Mouse (Mus musculus) limb, embryonic 12.5 days (tissue): ENCODE measurements around the gene Tsku. TPM values are rescaled to one million over a fixed set of nuclear protein-coding genes. Genes with fewer than 3 reads are reported as not detected.

ENCODE experiments used
- ATAC-seq: fragments of 200-750 bp; cut with Nextera tagmentation; 2 replicates; pipeline ENCODE4 v1.8.0; 2017; ENCODE audit warnings: low read depth, moderate TSS enrichment; ENCODE audit not compliant: insufficient number of reproducible peaks, insufficient read depth, low FRiP score, low TSS enrichment
- H3K27ac ChIP-seq: fragments of 300-500 bp; sonication (generic); 2 replicates; pipeline ENCODE4 v1.5.1; 2016; ENCODE audit warnings: mild to moderate bottlenecking, moderate library complexity
- H3K27me3 ChIP-seq: fragments of 300-500 bp; sonication (generic); 2 replicates; pipeline ENCODE4 v1.6.1; 2016; ENCODE audit warnings: mild to moderate bottlenecking, moderate library complexity
- H3K36me3 ChIP-seq: fragments of 300-500 bp; sonication (generic); 2 replicates; pipeline ENCODE4 v1.6.1; 2016; ENCODE audit warnings: mild to moderate bottlenecking, moderate library complexity
- H3K4me1 ChIP-seq: fragments of 300-500 bp; sonication (generic); replicated peaks from 2 replicates; pipeline ENCODE4 v1.6.1; 2016
- H3K4me2 ChIP-seq: fragments of 300-500 bp; sonication (generic); 2 replicates; pipeline ENCODE4 v1.6.1; 2016; ENCODE audit warnings: mild to moderate bottlenecking, moderate library complexity
- H3K4me3 ChIP-seq: fragments of 300-500 bp; sonication (generic); replicated peaks from 2 replicates; pipeline ENCODE4 v1.5.1; 2016; ENCODE audit warnings: mild to moderate bottlenecking
- H3K9ac ChIP-seq: fragments of 300-500 bp; sonication (generic); replicated peaks from 2 replicates; pipeline ENCODE4 v1.6.1; 2016; ENCODE audit warnings: mild to moderate bottlenecking, moderate library complexity
- H3K9me3 ChIP-seq: fragments of 300-500 bp; sonication (generic); 2 replicates; pipeline ENCODE4 v1.6.1; 2016; ENCODE audit warnings: mild to moderate bottlenecking, moderate library complexity
- WGBS: fragments of 180-500 bp; shearing (Covaris S2); methylation state at CpG from one replicate; pipeline ENCODE4 v1.1.7; 2016; 5-methylcytosine and 5-hydroxymethylcytosine counted together
- polyA plus RNA-seq: library from polyadenylated mRNA; unstranded; fragments of >200 nt; fragmentation: Nextera tagmentation; extraction: Ambion mirVana; gene quantifications from 2 replicates; pipeline ENCODE4 v1.2.1, GENCODE M21; 2016

Gene Tsku
- polyA plus RNA-seq, 1 experiment from 2014 or later = 16.7 TPM

GRCm38 (mm10) chr7:98344361-98344760 is 16.8 kb downstream of the Tsku start:
- Histone ChIP-seq H3K4me2 (no peak overlapping the region), H3K9me3 (no peaks in the 10 kb centered on the region), H3K9ac (no peak overlapping the region), H3K4me3 (no peak overlapping the region), H3K4me1 (no peaks in the 10 kb centered on the region; the same call in 1 of the 2 replicates), H3K27me3 (peaks cover 10% of the 10 kb centered on the region; the same call in 1 of the 2 replicates), H3K36me3 (0 out of 2 replicates have a peak, but pooled peaks cover 2% of the 10 kb centered on the region), H3K27ac (no peak overlapping the region)
- 20% methylated on average over 3 of the region's 3 CpGs for WGBS
- no peak for ATAC-seq

- no peaks in the 10 kb centered on the region for H3K4me1 ChIP-seq
- no peak for ATAC-seq
- 68% methylated on average over 3 of the region's 3 CpGs for WGBS
These were observed 18.9 kb downstream of the Tsku start for GRCm38 (mm10) chr7:98342249-98342648.

GRCm38 (mm10) chr7:98341475-98341874 is 19.7 kb downstream of the Tsku start:
- 0 out of 2 replicates have a peak, but pooled peaks have one; percentile 35 for ATAC-seq
- WGBS = 4% methylated on average over 13 of the region's 13 CpGs
- Histone ChIP-seq H3K36me3 (no peaks in the 10 kb centered on the region), H3K4me3 (peak overlapping the region; percentile 31), H3K4me2 (peak overlapping the region; percentile 55), H3K4me1 (no peaks in the 10 kb centered on the region), H3K9me3 (no peaks in the 10 kb centered on the region), H3K27ac (no peak overlapping the region), H3K27me3 (peaks cover 10% of the 10 kb centered on the region; the same call in 1 of the 2 replicates), H3K9ac (peak overlapping the region; percentile 47)

More at GRCm38 (mm10) chr7:98342249-98342648, 18.9 kb downstream of the Tsku start:
- no peaks in the 10 kb centered on the region for H3K9me3 ChIP-seq
- H3K36me3 ChIP-seq = no peaks in the 10 kb centered on the region
- H3K27ac ChIP-seq = no peak overlapping the region
- H3K4me3 ChIP-seq = no peak overlapping the region
- H3K27me3 ChIP-seq = peaks cover 10% of the 10 kb centered on the region; the same call in 1 of the 2 replicates
- H3K9ac ChIP-seq = no peak overlapping the region
- H3K4me2 ChIP-seq = no peak overlapping the region

GRCm38 (mm10) chr7:98340343-98340742 is 20.8 kb downstream of the Tsku start:
- H3K9me3 ChIP-seq = no peaks in the 10 kb centered on the region
- no peak for ATAC-seq
- no peak overlapping the region for H3K27ac ChIP-seq
- H3K4me2 ChIP-seq = no peak overlapping the region
- no peaks in the 10 kb centered on the region for H3K4me1 ChIP-seq
- no peak overlapping the region for H3K9ac ChIP-seq
- H3K4me3 ChIP-seq = no peak overlapping the region
- peaks cover 10% of the 10 kb centered on the region; the same call in 1 of the 2 replicates for H3K27me3 ChIP-seq
- H3K36me3 ChIP-seq = no peaks in the 10 kb centered on the region
- 68% methylated on average over 5 of the region's 5 CpGs for WGBS

GRCm38 (mm10) chr7:98333987-98334386 is 27.1 kb downstream of the Tsku start:
- H3K4me2 ChIP-seq = no peak overlapping the region
- H3K9me3 ChIP-seq = no peaks in the 10 kb centered on the region
- no peak overlapping the region for H3K9ac ChIP-seq
- no peaks in the 10 kb centered on the region for H3K27me3 ChIP-seq
- H3K4me3 ChIP-seq = no peak overlapping the region
- H3K36me3 ChIP-seq = no peaks in the 10 kb centered on the region
- H3K4me1 ChIP-seq = no peaks in the 10 kb centered on the region
- ATAC-seq = no peak
- no peak overlapping the region for H3K27ac ChIP-seq
- WGBS = 83% methylated on average over 3 of the region's 3 CpGs

- H3K4me3 ChIP-seq = no peak overlapping the region
- no peaks in the 10 kb centered on the region for H3K36me3 ChIP-seq
- no peaks in the 10 kb centered on the region for H3K27me3 ChIP-seq
- no peak overlapping the region for H3K9ac ChIP-seq
- H3K27ac ChIP-seq = no peak overlapping the region
- no peak overlapping the region for H3K4me2 ChIP-seq
- no peak for ATAC-seq
- H3K4me1 ChIP-seq = no peaks in the 10 kb centered on the region
- 91% methylated on average over 5 of the region's 5 CpGs for WGBS
- no peaks in the 10 kb centered on the region for H3K9me3 ChIP-seq
These were observed 27.6 kb downstream of the Tsku start for GRCm38 (mm10) chr7:98333507-98333906.

- no peak overlapping the region for H3K4me2 ChIP-seq
- no peaks in the 10 kb centered on the region for H3K36me3 ChIP-seq
- H3K4me3 ChIP-seq = no peak overlapping the region
- H3K4me1 ChIP-seq = no peaks in the 10 kb centered on the region
- ATAC-seq = no peak
- no peak overlapping the region for H3K9ac ChIP-seq
- no peaks in the 10 kb centered on the region for H3K9me3 ChIP-seq
- H3K27me3 ChIP-seq = no peaks in the 10 kb centered on the region
- H3K27ac ChIP-seq = no peak overlapping the region
- 61% methylated on average over 5 of the region's 5 CpGs for WGBS
These were observed 28.3 kb downstream of the Tsku start for GRCm38 (mm10) chr7:98332678-98333397.

- Histone ChIP-seq H3K9me3 (no peaks in the 10 kb centered on the region), H3K4me2 (no peak overlapping the region), H3K4me3 (no peak overlapping the region), H3K9ac (no peak overlapping the region), H3K27ac (no peak overlapping the region), H3K4me1 (no peaks in the 10 kb centered on the region), H3K36me3 (no peaks in the 10 kb centered on the region), H3K27me3 (no peaks in the 10 kb centered on the region)
- 33% methylated on average over 3 of the region's 3 CpGs for WGBS
- ATAC-seq = no peak
These were observed 29.2 kb downstream of the Tsku start for GRCm38 (mm10) chr7:98331932-98332331.

- no peaks in the 10 kb centered on the region for H3K36me3 ChIP-seq
- no peak overlapping the region for H3K9ac ChIP-seq
- H3K9me3 ChIP-seq = no peaks in the 10 kb centered on the region
- H3K4me1 ChIP-seq = no peaks in the 10 kb centered on the region
- no peak for ATAC-seq
- no peak overlapping the region for H3K4me2 ChIP-seq
- no peak overlapping the region for H3K27ac ChIP-seq
- H3K4me3 ChIP-seq = no peak overlapping the region
- no peaks in the 10 kb centered on the region for H3K27me3 ChIP-seq
- 67% methylated on average over 2 of the region's 2 CpGs for WGBS
These were observed 30.6 kb downstream of the Tsku start for GRCm38 (mm10) chr7:98330375-98331002.

GRCm38 (mm10) chr7:98329651-98330374 is 31.3 kb downstream of the Tsku start:
- no peaks in the 10 kb centered on the region for H3K36me3 ChIP-seq
- no peak overlapping the region for H3K4me2 ChIP-seq
- no peak overlapping the region for H3K4me3 ChIP-seq
- no peaks in the 10 kb centered on the region for H3K9me3 ChIP-seq
- ATAC-seq = no peak
- H3K4me1 ChIP-seq = no peaks in the 10 kb centered on the region
- WGBS = 78% methylated on average over 7 of the region's 7 CpGs
- no peak overlapping the region for H3K27ac ChIP-seq
- H3K27me3 ChIP-seq = no peaks in the 10 kb centered on the region
- H3K9ac ChIP-seq = no peak overlapping the region

- WGBS = 61% methylated on average over 2 of the region's 2 CpGs
- Histone ChIP-seq H3K27ac (no peak overlapping the region), H3K4me1 (no peaks in the 10 kb centered on the region; the same call in 1 of the 2 replicates), H3K9ac (no peak overlapping the region), H3K4me2 (no peak overlapping the region), H3K27me3 (no peaks in the 10 kb centered on the region), H3K36me3 (no peaks in the 10 kb centered on the region), H3K4me3 (no peak overlapping the region), H3K9me3 (no peaks in the 10 kb centered on the region)
- ATAC-seq = no peak
These were observed 32.8 kb downstream of the Tsku start for GRCm38 (mm10) chr7:98328311-98328710.
